In genomic region chr11:57716721-57717120, GRCm38 (mm10) we compare ENCODE assay signal across 19 mouse cellular contexts.
"Had no signal": no experiment of that assay in that cellular context is flagged by ENCODE, and none has a peak within 500 bp of the region (broad histone marks: within the 10 kb centered on the region; RNA-seq: fewer than 3 reads in every experiment).

No protein-coding gene starts in this region.

- H3K36me3 ChIP-seq: lung, embryonic 15.5 days; midbrain, embryonic 13.5 days; neural tube, embryonic 12.5 days; stomach, embryonic 15.5 days had no signal

- H3K9ac ChIP-seq: liver, embryonic 13.5 days; liver, embryonic 15.5 days; liver, postnatal 0 days; lung, embryonic 15.5 days; midbrain, embryonic 13.5 days; neural tube, embryonic 12.5 days; stomach, embryonic 15.5 days had no signal

- H3K4me2 ChIP-seq: liver, embryonic 13.5 days; liver, embryonic 15.5 days; lung, embryonic 15.5 days; midbrain, embryonic 13.5 days; neural tube, embryonic 12.5 days; stomach, embryonic 15.5 days had no signal

- H3K9me3 ChIP-seq: liver, embryonic 13.5 days; liver, embryonic 15.5 days; lung, embryonic 15.5 days; megakaryocyte, embryonic 14.5 days; midbrain, embryonic 13.5 days; neural tube, embryonic 12.5 days; stomach, embryonic 15.5 days had no signal

- H3K4me3 ChIP-seq: liver, embryonic 13.5 days; liver, embryonic 15.5 days; lung, embryonic 15.5 days; megakaryocyte, embryonic 14.5 days; midbrain, embryonic 13.5 days; neural tube, embryonic 12.5 days; stomach, embryonic 15.5 days had no signal

- DNase-seq: liver, embryonic 13.5 days; liver, postnatal 0 days; lung, adult 2 months; lung, postnatal 14 days; lung, postnatal 36 days; right cerebral cortex, postnatal 14 days; thymus, adult 2 months; thymus, postnatal 25 days; thymus, postnatal 4 days had no signal

- H3K27me3 ChIP-seq: liver, embryonic 13.5 days; liver, embryonic 15.5 days; lung, embryonic 15.5 days; neural tube, embryonic 12.5 days; stomach, embryonic 15.5 days had no signal

- ATAC-seq: liver, postnatal 0 days; lung, postnatal 0 days; midbrain, embryonic 13.5 days; midbrain, embryonic 16.5 days had no signal

- H3K4me1 ChIP-seq: megakaryocyte, embryonic 14.5 days; neural tube, embryonic 12.5 days had no signal

- H3K27ac ChIP-seq: liver, embryonic 13.5 days; liver, embryonic 15.5 days; lung, embryonic 15.5 days; macrophage; midbrain, embryonic 13.5 days; neural tube, embryonic 12.5 days; stomach, embryonic 15.5 days; stomach, postnatal 0 days had no signal
